Mouse (Mus musculus): Measurements from ENCODE around the gene Tjp1. TPM values are rescaled to one million over a fixed set of nuclear protein-coding genes. Genes with fewer than 3 reads are reported as not detected.

Tjp1 gene
- polyA plus RNA-seq, 1 experiment from 2014 or later: 27.8 TPM

DNA sequence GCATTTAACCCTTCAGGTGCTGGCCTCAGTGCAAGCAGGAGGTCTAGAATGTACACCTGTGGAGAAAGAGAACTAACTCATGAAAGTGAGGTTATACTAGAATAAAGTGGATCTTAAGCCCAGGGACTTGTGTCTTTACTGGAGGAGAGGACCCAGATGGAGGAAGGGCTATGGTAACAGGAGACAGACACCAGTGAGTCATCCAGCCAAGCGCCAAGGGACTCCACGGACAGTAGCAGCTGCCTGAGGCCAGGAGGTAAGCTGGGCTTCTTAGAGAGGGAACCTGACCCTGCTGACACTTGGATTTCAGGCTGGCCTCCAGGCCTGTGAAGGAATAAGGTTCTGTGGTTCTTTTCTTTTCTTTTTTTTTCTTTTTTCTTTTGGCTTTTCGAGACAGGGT is 75.3 kb downstream of the Tjp1 start:
- Histone ChIP-seq H3K4me1 (peaks cover 18% of the 10 kb centered on the region), H3K4me3 (no peak overlapping the region), H3K36me3 (replicated peaks) (no peaks in the 10 kb centered on the region), H3K27ac (no peak overlapping the region), H3K27me3 (ENCODE audit: poor library complexity, severe bottlenecking) (no peaks in the 10 kb centered on the region), H3K9me3 (no peaks in the 10 kb centered on the region; the same call in 1 of the 2 replicates)
- DNase-seq (ENCODE audit: extremely low spot score, low spot score): no peak
- 87% methylated on average over 3 of the region's 3 CpGs for WGBS

DNA sequence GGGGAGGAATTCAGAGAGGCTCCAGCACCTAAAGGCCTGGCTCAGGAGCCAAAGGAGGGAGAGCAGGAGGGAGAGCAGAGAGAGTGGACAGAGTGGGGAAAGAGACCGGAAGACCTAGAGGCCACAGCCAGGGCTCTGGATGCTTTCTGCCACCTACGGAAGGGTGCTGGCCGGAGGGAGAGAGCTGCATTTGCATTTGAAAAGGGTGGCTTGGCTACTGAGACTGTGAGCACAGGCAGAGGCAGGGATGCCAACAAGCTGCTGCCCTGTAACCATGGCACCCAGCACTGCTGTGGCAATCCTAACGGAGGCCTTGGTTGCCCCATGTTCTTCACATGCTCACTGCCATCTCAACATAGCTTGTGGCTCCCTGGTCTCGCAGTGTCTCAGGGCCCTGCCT is 77.4 kb downstream of the Tjp1 start:
- peaks cover 18% of the 10 kb centered on the region for H3K4me1 ChIP-seq
- 24% methylated on average over 5 of the region's 5 CpGs for WGBS
- H3K9me3 ChIP-seq: peaks cover 2% of the 10 kb centered on the region; the same call in 1 of the 2 replicates
- no peaks in the 10 kb centered on the region for H3K27me3 ChIP-seq (ENCODE audit: poor library complexity, severe bottlenecking)
- H3K36me3 ChIP-seq (replicated peaks): no peaks in the 10 kb centered on the region
- H3K27ac ChIP-seq: peak overlapping the region; percentile 79
- H3K4me3 ChIP-seq: peak overlapping the region; percentile 7; the same call in 1 of the 2 replicates
- peak; percentile 38 for DNase-seq (ENCODE audit: extremely low spot score, low spot score)

- WGBS: 89% methylated on average over 4 of the region's 4 CpGs
- no peaks in the 10 kb centered on the region for H3K27me3 ChIP-seq (ENCODE audit: poor library complexity, severe bottlenecking)
- no peak for DNase-seq (ENCODE audit: extremely low spot score, low spot score)
- no peak overlapping the region for H3K4me3 ChIP-seq
- peaks cover 25% of the 10 kb centered on the region for H3K4me1 ChIP-seq
- peaks cover 3% of the 10 kb centered on the region; the same call in 1 of the 2 replicates for H3K9me3 ChIP-seq
- H3K36me3 ChIP-seq (replicated peaks): no peaks in the 10 kb centered on the region
- no peak overlapping the region for H3K27ac ChIP-seq
Measured at GRCm38 (mm10) chr7:65441505-65441904, 86.1 kb downstream of the Tjp1 start.

GRCm38 (mm10) chr7:65439518-65439917 is 88.1 kb downstream of the Tjp1 start:
- Histone ChIP-seq H3K4me3 (no peak overlapping the region), H3K27me3 (ENCODE audit: poor library complexity, severe bottlenecking) (no peaks in the 10 kb centered on the region), H3K4me1 (peaks cover 25% of the 10 kb centered on the region), H3K36me3 (replicated peaks) (no peaks in the 10 kb centered on the region), H3K27ac (no peak overlapping the region), H3K9me3 (peaks cover 3% of the 10 kb centered on the region; the same call in 1 of the 2 replicates)
- 76% methylated on average over 8 of the region's 8 CpGs for WGBS
- DNase-seq (ENCODE audit: extremely low spot score, low spot score): no peak

DNA sequence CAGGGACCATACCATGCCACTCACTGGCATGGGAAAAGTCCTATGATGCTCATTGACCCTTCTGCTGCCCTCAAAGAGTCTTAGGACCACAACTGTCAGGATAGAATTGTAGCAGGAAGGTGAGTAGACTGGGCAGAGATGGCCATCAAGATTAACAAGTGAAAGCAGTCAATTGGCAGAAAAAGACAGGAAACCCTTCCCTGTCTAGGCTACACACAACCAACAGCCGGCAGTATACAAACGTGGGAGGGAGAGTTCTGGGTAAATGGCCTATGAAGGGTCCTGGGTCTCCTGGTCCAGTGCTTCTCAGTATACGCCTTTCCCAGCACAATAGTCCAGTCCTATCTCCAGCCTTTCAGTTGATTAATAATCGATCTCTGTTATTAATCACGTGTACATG is 89.4 kb downstream of the Tjp1 start:
- Histone ChIP-seq H3K27me3 (ENCODE audit: poor library complexity, severe bottlenecking) (no peaks in the 10 kb centered on the region), H3K4me1 (peaks cover 25% of the 10 kb centered on the region), H3K36me3 (replicated peaks) (no peaks in the 10 kb centered on the region), H3K9me3 (peaks cover 3% of the 10 kb centered on the region; the same call in 1 of the 2 replicates), H3K4me3 (no peak overlapping the region), H3K27ac (no peak overlapping the region)
- DNase-seq (ENCODE audit: extremely low spot score, low spot score): no peak
- WGBS: 79% methylated on average over 5 of the region's 5 CpGs

DNA sequence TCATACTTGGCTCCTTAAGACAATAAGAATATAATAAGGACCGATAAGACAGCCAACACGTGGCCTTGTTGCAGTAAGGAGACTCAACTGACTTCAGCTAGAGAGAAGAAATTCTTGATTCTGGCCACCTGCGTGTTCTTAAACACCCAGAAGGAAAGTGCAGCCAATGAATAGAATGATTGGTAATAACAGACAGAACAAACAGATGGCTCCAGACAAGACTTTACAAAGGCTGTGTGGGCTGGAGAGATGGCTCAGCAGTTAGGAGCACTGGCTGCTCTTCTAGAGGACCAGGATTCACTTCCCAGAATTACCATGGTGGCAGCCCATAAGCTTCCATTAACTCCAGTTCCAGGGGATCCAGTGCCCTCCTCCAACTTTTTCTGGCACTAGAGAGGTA is 90.7 kb downstream of the Tjp1 start:
- Histone ChIP-seq H3K36me3 (replicated peaks) (no peaks in the 10 kb centered on the region), H3K27me3 (ENCODE audit: poor library complexity, severe bottlenecking) (no peaks in the 10 kb centered on the region), H3K9me3 (peaks cover 3% of the 10 kb centered on the region; the same call in 1 of the 2 replicates), H3K4me3 (no peak overlapping the region), H3K4me1 (peaks cover 23% of the 10 kb centered on the region), H3K27ac (no peak overlapping the region)
- 85% methylated on average over 3 of the region's 3 CpGs for WGBS
- no peak for DNase-seq (ENCODE audit: extremely low spot score, low spot score)

DNA sequence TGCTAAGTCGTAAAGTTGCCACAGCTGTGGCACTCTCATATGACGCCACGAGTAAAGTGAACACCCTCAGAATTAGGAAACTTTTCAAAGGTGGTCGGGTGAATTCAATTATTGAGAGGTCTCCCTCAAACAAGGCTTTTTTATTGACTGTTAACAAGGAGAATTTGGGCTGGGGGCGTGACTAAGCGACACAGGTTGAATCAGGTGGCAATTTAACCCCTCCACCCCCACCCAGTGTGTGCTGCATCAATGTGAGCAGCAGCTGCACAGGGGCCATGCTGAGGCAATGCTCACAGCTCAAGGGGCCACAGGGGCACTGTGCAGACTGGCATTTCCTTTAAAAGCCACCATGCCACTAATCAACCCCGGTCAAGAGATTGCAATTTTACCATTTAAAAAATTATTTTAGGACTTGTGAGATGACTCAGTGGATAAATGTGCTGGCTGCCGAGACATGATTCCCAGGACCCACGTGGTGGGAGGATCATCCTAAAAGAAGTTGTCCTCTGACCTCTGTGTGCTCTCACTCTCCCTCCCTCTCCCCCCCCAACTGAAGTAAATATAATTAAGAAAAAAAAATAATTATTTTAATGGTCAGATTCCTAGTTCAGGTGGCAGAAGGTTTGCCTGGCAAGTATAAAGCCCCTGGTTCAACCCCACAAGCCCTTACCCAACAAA is 96.4 kb downstream of the Tjp1 start:
- peaks cover 29% of the 10 kb centered on the region for H3K4me1 ChIP-seq
- H3K4me3 ChIP-seq: no peak overlapping the region
- H3K27ac ChIP-seq: peak overlapping the region; percentile 40; the same call in 1 of the 2 replicates
- no peaks in the 10 kb centered on the region for H3K27me3 ChIP-seq (ENCODE audit: poor library complexity, severe bottlenecking)
- no peaks in the 10 kb centered on the region for H3K9me3 ChIP-seq
- DNase-seq (ENCODE audit: extremely low spot score, low spot score): no peak
- H3K36me3 ChIP-seq (replicated peaks): no peaks in the 10 kb centered on the region
- WGBS: 31% methylated on average over 9 of the region's 9 CpGs

DNA sequence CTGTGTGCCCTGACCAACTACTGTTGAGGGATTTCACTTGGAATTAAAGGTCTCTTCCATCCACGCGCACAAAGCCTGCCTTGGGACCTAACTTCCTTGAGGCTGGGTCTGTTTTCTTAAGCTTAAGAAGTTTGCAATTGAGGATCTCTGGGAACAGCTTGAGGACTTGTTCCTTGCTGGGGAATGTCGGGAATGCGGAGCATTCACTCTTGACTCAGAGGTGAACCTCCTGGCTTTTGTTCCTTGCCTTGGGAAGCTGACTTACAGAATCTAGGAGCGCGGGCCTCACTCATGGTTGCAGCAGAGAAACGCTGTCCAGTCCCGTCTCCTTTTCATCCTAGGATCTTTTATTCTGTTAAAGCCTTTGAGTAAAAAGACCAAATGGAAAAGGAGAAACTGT is 97.2 kb downstream of the Tjp1 start:
- H3K36me3 ChIP-seq (replicated peaks): no peaks in the 10 kb centered on the region
- no peak for DNase-seq (ENCODE audit: extremely low spot score, low spot score)
- H3K27me3 ChIP-seq (ENCODE audit: poor library complexity, severe bottlenecking): no peaks in the 10 kb centered on the region
- H3K4me1 ChIP-seq: peaks cover 33% of the 10 kb centered on the region
- no peak overlapping the region for H3K4me3 ChIP-seq
- H3K9me3 ChIP-seq: no peaks in the 10 kb centered on the region
- WGBS: 12% methylated on average over 8 of the region's 8 CpGs
- peak overlapping the region; percentile 61; the same call in 1 of the 2 replicates for H3K27ac ChIP-seq

DNA sequence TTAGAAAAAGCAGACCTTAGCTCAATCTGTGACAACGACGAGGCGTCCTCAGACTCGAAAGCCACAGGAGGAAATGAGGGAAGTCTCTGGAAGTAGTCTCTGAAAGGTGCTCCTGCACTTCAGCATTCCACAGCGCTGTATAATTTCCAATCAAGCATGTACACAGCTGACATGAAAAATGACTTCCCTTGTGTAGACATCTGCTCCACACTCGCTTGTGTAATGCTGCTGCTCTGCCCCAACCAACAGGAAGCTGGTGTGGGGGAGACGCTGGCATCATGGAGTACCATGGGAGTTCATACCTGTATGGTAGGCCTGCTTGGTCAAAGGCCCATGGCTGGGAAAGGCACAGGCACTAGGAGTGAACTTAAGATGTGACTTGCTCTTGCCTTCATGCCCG is 103.1 kb downstream of the Tjp1 start:
- no peak overlapping the region for H3K4me3 ChIP-seq
- 93% methylated on average over 8 of the region's 8 CpGs for WGBS
- H3K9me3 ChIP-seq: no peaks in the 10 kb centered on the region
- H3K27me3 ChIP-seq (ENCODE audit: poor library complexity, severe bottlenecking): no peaks in the 10 kb centered on the region
- H3K36me3 ChIP-seq (replicated peaks): no peaks in the 10 kb centered on the region
- no peak for DNase-seq (ENCODE audit: extremely low spot score, low spot score)
- peaks cover 29% of the 10 kb centered on the region for H3K4me1 ChIP-seq
- no peak overlapping the region for H3K27ac ChIP-seq

- H3K4me1 ChIP-seq: peaks cover 32% of the 10 kb centered on the region
- H3K27ac ChIP-seq: peak overlapping the region; percentile 54
- H3K9me3 ChIP-seq: no peaks in the 10 kb centered on the region
- 100% methylated on average over 1 of the region's 1 CpGs for WGBS
- no peak for DNase-seq (ENCODE audit: extremely low spot score, low spot score)
- H3K4me3 ChIP-seq: no peak overlapping the region
- H3K36me3 ChIP-seq (replicated peaks): no peaks in the 10 kb centered on the region
- H3K27me3 ChIP-seq (ENCODE audit: poor library complexity, severe bottlenecking): no peaks in the 10 kb centered on the region
Measured at GRCm38 (mm10) chr7:65422456-65422855, 105.1 kb downstream of the Tjp1 start.

DNA sequence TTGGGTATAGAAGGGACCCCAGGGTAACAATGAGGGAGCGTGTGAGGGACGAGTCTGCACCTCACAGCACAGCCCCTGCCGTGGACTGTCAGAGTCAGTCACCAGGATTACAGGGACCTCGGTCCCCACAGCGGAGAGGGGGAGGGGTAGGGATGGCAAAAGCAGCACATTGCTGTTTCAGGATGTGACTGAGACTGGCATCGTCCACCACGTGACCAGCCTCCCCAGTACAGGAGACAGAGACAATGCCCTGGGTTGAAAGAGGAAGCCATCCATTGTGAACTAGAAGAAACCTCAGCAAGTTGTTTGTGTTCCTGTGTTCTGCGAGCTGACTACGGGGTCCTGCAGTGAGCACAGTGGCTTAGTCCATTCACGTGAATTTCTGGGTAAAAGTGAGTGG is 106.1 kb downstream of the Tjp1 start:
- peak overlapping the region; percentile 83 for H3K27ac ChIP-seq
- WGBS: 7% methylated on average over 10 of the region's 10 CpGs
- DNase-seq (ENCODE audit: extremely low spot score, low spot score): peak; percentile 69
- H3K27me3 ChIP-seq (ENCODE audit: poor library complexity, severe bottlenecking): no peaks in the 10 kb centered on the region
- H3K4me3 ChIP-seq: peak overlapping the region; percentile 34
- no peaks in the 10 kb centered on the region for H3K36me3 ChIP-seq (replicated peaks)
- H3K4me1 ChIP-seq: peaks cover 39% of the 10 kb centered on the region
- no peaks in the 10 kb centered on the region for H3K9me3 ChIP-seq

DNA sequence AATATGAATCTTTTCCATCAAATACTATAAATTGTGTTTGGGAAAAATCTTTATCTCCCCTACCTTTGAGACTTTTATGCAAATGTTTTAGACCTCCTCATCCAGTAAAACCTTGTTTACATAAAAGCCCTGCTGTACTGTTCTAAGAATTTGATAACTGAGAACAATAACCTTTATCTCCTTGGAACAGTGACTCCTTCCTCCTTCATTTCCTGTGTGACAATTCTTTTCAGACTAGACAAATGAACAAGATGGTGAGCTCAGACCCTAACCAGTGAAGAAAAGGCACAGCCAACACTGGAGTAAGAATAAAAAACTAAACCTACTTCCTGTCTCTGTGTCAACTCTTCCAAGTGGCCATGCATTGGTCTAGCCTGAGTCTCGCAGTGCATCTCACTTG is 107.7 kb downstream of the Tjp1 start:
- Histone ChIP-seq H3K4me1 (peaks cover 33% of the 10 kb centered on the region), H3K36me3 (replicated peaks) (no peaks in the 10 kb centered on the region), H3K4me3 (no peak overlapping the region), H3K27ac (peak overlapping the region; percentile 36; the same call in 1 of the 2 replicates), H3K9me3 (no peaks in the 10 kb centered on the region), H3K27me3 (ENCODE audit: poor library complexity, severe bottlenecking) (no peaks in the 10 kb centered on the region)
- DNase-seq (ENCODE audit: extremely low spot score, low spot score): no peak
- WGBS: 93% methylated on average over 1 of the region's 1 CpGs

DNA sequence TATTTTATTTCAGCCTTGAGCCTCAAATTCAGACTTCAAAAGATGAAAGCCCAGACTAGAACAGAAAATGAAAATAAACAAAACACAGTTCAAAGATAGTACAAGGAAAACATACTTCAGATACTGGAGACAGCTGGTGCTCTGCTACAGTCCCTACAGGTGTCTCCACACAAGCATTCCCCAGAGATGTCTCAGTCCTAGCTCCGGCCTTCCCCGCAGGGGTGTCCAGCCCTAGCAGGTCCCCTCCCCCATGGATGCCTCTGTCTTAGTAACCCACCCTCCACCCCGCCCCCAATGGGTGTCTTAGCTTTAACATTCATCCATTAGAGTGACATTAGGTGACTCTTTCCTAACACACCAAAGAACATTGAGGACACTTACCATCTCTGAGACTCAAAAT is 108.6 kb downstream of the Tjp1 start:
- no peaks in the 10 kb centered on the region for H3K36me3 ChIP-seq (replicated peaks)
- H3K27ac ChIP-seq: no peak overlapping the region
- no peak for DNase-seq (ENCODE audit: extremely low spot score, low spot score)
- no peaks in the 10 kb centered on the region for H3K27me3 ChIP-seq (ENCODE audit: poor library complexity, severe bottlenecking)
- H3K4me3 ChIP-seq: no peak overlapping the region
- peaks cover 33% of the 10 kb centered on the region for H3K4me1 ChIP-seq
- no peaks in the 10 kb centered on the region for H3K9me3 ChIP-seq
- 65% methylated on average over 3 of the region's 3 CpGs for WGBS
